Mouse (Mus musculus): ENCODE data around the gene Gm9789. TPM values are rescaled to one million over a fixed set of nuclear protein-coding genes. Genes with fewer than 3 reads are reported as not detected.

Gene Gm9789
- polyA plus RNA-seq, 1 experiment from 2014 or later = not detected

- Histone ChIP-seq H3K9ac (replicated peaks) (no peak within 1 kb of the TSS), H3K27ac (ENCODE audit: low read depth) (no peak within 1 kb of the TSS), H3K36me3 (replicated peaks; ENCODE audit: insufficient read depth, low read length) (no peaks in the 10 kb centered on the region), H3K4me3 (ENCODE audit: low read depth, low read length) (no peak within 1 kb of the TSS), H3K9me3 (ENCODE audit: low read length) (no peaks in the 10 kb centered on the region; the same call in 1 of the 2 replicates), H3K4me2 (ENCODE audit: low read depth, low read length) (no peak within 1 kb of the TSS), H3K27me3 (ENCODE audit: insufficient read depth, low read length) (no peaks in the 10 kb centered on the region), H3K4me1 (ENCODE audit: insufficient read depth) (no peaks in the 10 kb centered on the region)
- TF ChIP-seq EP300 (IDR thresholded peaks at IDR 0.05; ENCODE audit: low read depth) (no peak), CTCF (IDR thresholded peaks at IDR 0.05; ENCODE audit: low read depth) (no peak)
- no peak for DNase-seq
- WGBS (ENCODE audit: insufficient replicate concordance) = 47% methylated on average over 1 of the region's 1 CpGs
- no peak for ATAC-seq
These were observed 47.8 kb downstream of the Gm9789 start, which contains the start of gene Krtap20-2 for GRCm38 (mm10) chr16:89205561-89205960. TSS of gene Krtap20-2 (plus strand) at chr16:89205861.

Other genes starting within 250 kb of the Gm9789 start
- gene Krtap19-9b, start 225.7 kb upstream of the Gm9789 start, polyA plus RNA-seq (2015; fragmentation: Nextera tagmentation; extraction: Ambion mirVana) = not detected in 2 replicates
- not detected in 2 replicates for gene Krtap16-3, start 195.1 kb upstream of the Gm9789 start, polyA plus RNA-seq (2015; fragmentation: Nextera tagmentation; extraction: Ambion mirVana)
- gene Krtap22-2, start 147.2 kb upstream of the Gm9789 start, polyA plus RNA-seq (2015; fragmentation: Nextera tagmentation; extraction: Ambion mirVana) = not detected in 2 replicates
- gene Gm10229, start 142.7 kb upstream of the Gm9789 start, polyA plus RNA-seq (2015; fragmentation: Nextera tagmentation; extraction: Ambion mirVana) = not detected in 2 replicates
- gene Krtap6-1, start 126.3 kb upstream of the Gm9789 start, polyA plus RNA-seq (2015; fragmentation: Nextera tagmentation; extraction: Ambion mirVana) = not detected in 2 replicates
- not detected in 2 replicates for gene Gm10228, start 116.5 kb upstream of the Gm9789 start, polyA plus RNA-seq (2015; fragmentation: Nextera tagmentation; extraction: Ambion mirVana)
- not detected in 2 replicates for gene Krtap6-5, start 110.1 kb upstream of the Gm9789 start, polyA plus RNA-seq (2015; fragmentation: Nextera tagmentation; extraction: Ambion mirVana)
- gene 1110025L11Rik, start 94.0 kb upstream of the Gm9789 start, polyA plus RNA-seq (2015; fragmentation: Nextera tagmentation; extraction: Ambion mirVana) = not detected in 2 replicates
- not detected in 2 replicates for gene Krtap6-3, start 73.9 kb upstream of the Gm9789 start, polyA plus RNA-seq (2015; fragmentation: Nextera tagmentation; extraction: Ambion mirVana)
- gene Gm6358, start 17.1 kb upstream of the Gm9789 start, polyA plus RNA-seq (2015; fragmentation: Nextera tagmentation; extraction: Ambion mirVana) = not detected in 2 replicates
- not detected in 2 replicates for gene Gm10061, start 6.9 kb upstream of the Gm9789 start, polyA plus RNA-seq (2015; fragmentation: Nextera tagmentation; extraction: Ambion mirVana)
- not detected in 2 replicates for gene Gm7735, start 11.5 kb downstream of the Gm9789 start, polyA plus RNA-seq (2015; fragmentation: Nextera tagmentation; extraction: Ambion mirVana)
- not detected in 2 replicates for gene 1110057P08Rik, start 16.8 kb downstream of the Gm9789 start, polyA plus RNA-seq (2015; fragmentation: Nextera tagmentation; extraction: Ambion mirVana)
- not detected in 2 replicates for gene Krtap20-2, start 47.9 kb downstream of the Gm9789 start, polyA plus RNA-seq (2015; fragmentation: Nextera tagmentation; extraction: Ambion mirVana)
- not detected in 2 replicates for gene Krtap21-1, start 245.9 kb downstream of the Gm9789 start, polyA plus RNA-seq (2015; fragmentation: Nextera tagmentation; extraction: Ambion mirVana)

Data from liver, postnatal 0 days (tissue).